Mouse (Mus musculus): ENCODE measurements around the gene Gm44596. TPM values are rescaled to one million over a fixed set of nuclear protein-coding genes. Genes with fewer than 3 reads are reported as not detected.
A peak's percentile ranks its signal among the peaks of the same experiment; 100 is the strongest.

Gene Gm44596
- polyA plus RNA-seq, 1 experiment from 2014 or later: not detected

GRCm38 (mm10) chr6:128421036-128421435 is 45.7 kb downstream of the Gm44596 start:
- H3K4me3 ChIP-seq: no peak overlapping the region
- ATAC-seq (ENCODE audit: low FRiP score, low read depth): no peak
- no peak overlapping the region for H3K27ac ChIP-seq
- no peak overlapping the region for H3K9ac ChIP-seq
- no peak overlapping the region for H3K4me2 ChIP-seq (replicated peaks)
- H3K4me1 ChIP-seq: 0 out of 2 replicates have a peak, but pooled peaks cover 3% of the 10 kb centered on the region
- WGBS: 85% methylated on average over 2 of the region's 2 CpGs
- peaks cover 15% of the 10 kb centered on the region for H3K36me3 ChIP-seq
- no peaks in the 10 kb centered on the region for H3K9me3 ChIP-seq
- no peaks in the 10 kb centered on the region for H3K27me3 ChIP-seq

GRCm38 (mm10) chr6:128421480-128421879 is 46.2 kb downstream of the Gm44596 start:
- Histone ChIP-seq H3K4me2 (replicated peaks) (no peak overlapping the region), H3K36me3 (peaks cover 14% of the 10 kb centered on the region; the same call in 1 of the 2 replicates), H3K9me3 (no peaks in the 10 kb centered on the region), H3K4me3 (no peak overlapping the region), H3K9ac (no peak overlapping the region), H3K4me1 (0 out of 2 replicates have a peak, but pooled peaks cover 3% of the 10 kb centered on the region), H3K27me3 (no peaks in the 10 kb centered on the region), H3K27ac (no peak overlapping the region)
- WGBS: 85% methylated on average over 3 of the region's 3 CpGs
- no peak for ATAC-seq (ENCODE audit: low FRiP score, low read depth)

- 46% methylated on average over 16 of the region's 16 CpGs for WGBS
- ATAC-seq (ENCODE audit: low FRiP score, low read depth): no peak
- peak overlapping the region; percentile 73 for H3K4me2 ChIP-seq (replicated peaks)
- H3K9ac ChIP-seq: peak overlapping the region; percentile 74
- H3K36me3 ChIP-seq: peaks cover 18% of the 10 kb centered on the region
- no peaks in the 10 kb centered on the region for H3K27me3 ChIP-seq
- peak overlapping the region; percentile 66 for H3K4me3 ChIP-seq
- no peaks in the 10 kb centered on the region for H3K9me3 ChIP-seq
- 0 out of 2 replicates have a peak, but pooled peaks cover 3% of the 10 kb centered on the region for H3K4me1 ChIP-seq
- peak overlapping the region; percentile 94 for H3K27ac ChIP-seq
Observed at GRCm38 (mm10) chr6:128423496-128424268, 48.4 kb downstream of the Gm44596 start.

GRCm38 (mm10) chr6:128424269-128425019 is 49.1 kb downstream of the Gm44596 start, which contains the start of gene Itfg2:
TSS of gene Itfg2 (minus strand) at chr6:128424931.
- peak within 1 kb of the TSS; percentile 66 for H3K4me3 ChIP-seq
- H3K36me3 ChIP-seq: peaks cover 24% of the 10 kb centered on the region
- H3K27ac ChIP-seq: peak within 1 kb of the TSS; percentile 94
- H3K9ac ChIP-seq: peak within 1 kb of the TSS; percentile 74
- H3K27me3 ChIP-seq: no peaks in the 10 kb centered on the region
- WGBS: under 1% methylated on average over 42 of the region's 42 CpGs
- peak within 1 kb of the TSS; percentile 73 for H3K4me2 ChIP-seq (replicated peaks)
- ATAC-seq (ENCODE audit: low FRiP score, low read depth): peak; percentile 94
- H3K9me3 ChIP-seq: no peaks in the 10 kb centered on the region
- 0 out of 2 replicates have a peak, but pooled peaks cover 3% of the 10 kb centered on the region for H3K4me1 ChIP-seq

- Histone ChIP-seq H3K27ac (peak overlapping the region; percentile 69), H3K4me1 (0 out of 2 replicates have a peak, but pooled peaks cover 3% of the 10 kb centered on the region), H3K4me3 (peak overlapping the region; percentile 66), H3K36me3 (peaks cover 28% of the 10 kb centered on the region), H3K9me3 (no peaks in the 10 kb centered on the region), H3K27me3 (no peaks in the 10 kb centered on the region), H3K4me2 (replicated peaks) (peak overlapping the region; percentile 73), H3K9ac (peak overlapping the region; percentile 74)
- no peak for ATAC-seq (ENCODE audit: low FRiP score, low read depth)
- WGBS: 16% methylated on average over 9 of the region's 9 CpGs
Observed at GRCm38 (mm10) chr6:128425046-128425445, 49.7 kb downstream of the Gm44596 start.

GRCm38 (mm10) chr6:128427571-128427970 is 52.3 kb downstream of the Gm44596 start:
- H3K36me3 ChIP-seq: peaks cover 47% of the 10 kb centered on the region
- 95% methylated on average over 5 of the region's 5 CpGs for WGBS

GRCm38 (mm10) chr6:128429300-128429699 is 54.0 kb downstream of the Gm44596 start:
- no peak for ATAC-seq (ENCODE audit: low FRiP score, low read depth)
- 93% methylated on average over 2 of the region's 2 CpGs for WGBS
- H3K36me3 ChIP-seq: peaks cover 65% of the 10 kb centered on the region

More at GRCm38 (mm10) chr6:128427571-128427970, 52.3 kb downstream of the Gm44596 start:
- 0 out of 2 replicates have a peak, but pooled peaks cover 3% of the 10 kb centered on the region for H3K4me1 ChIP-seq
- H3K27me3 ChIP-seq: no peaks in the 10 kb centered on the region
- H3K9ac ChIP-seq: no peak overlapping the region
- ATAC-seq (ENCODE audit: low FRiP score, low read depth): no peak
- no peaks in the 10 kb centered on the region for H3K9me3 ChIP-seq
- no peak overlapping the region for H3K27ac ChIP-seq
- no peak overlapping the region for H3K4me3 ChIP-seq
- no peak overlapping the region for H3K4me2 ChIP-seq (replicated peaks)

GRCm38 (mm10) chr6:128429826-128430225 is 54.5 kb downstream of the Gm44596 start:
- Histone ChIP-seq H3K4me1 (no peaks in the 10 kb centered on the region), H3K9me3 (no peaks in the 10 kb centered on the region), H3K27ac (no peak overlapping the region), H3K4me2 (replicated peaks) (no peak overlapping the region), H3K27me3 (no peaks in the 10 kb centered on the region), H3K4me3 (no peak overlapping the region), H3K9ac (no peak overlapping the region), H3K36me3 (peaks cover 70% of the 10 kb centered on the region)
- 86% methylated on average over 6 of the region's 6 CpGs for WGBS
- no peak for ATAC-seq (ENCODE audit: low FRiP score, low read depth)

More at GRCm38 (mm10) chr6:128429300-128429699, 54.0 kb downstream of the Gm44596 start:
- Histone ChIP-seq H3K9ac (no peak overlapping the region), H3K27me3 (no peaks in the 10 kb centered on the region), H3K4me1 (no peaks in the 10 kb centered on the region), H3K9me3 (no peaks in the 10 kb centered on the region), H3K4me3 (no peak overlapping the region), H3K4me2 (replicated peaks) (no peak overlapping the region), H3K27ac (no peak overlapping the region)

GRCm38 (mm10) chr6:128432356-128432915 is 57.1 kb downstream of the Gm44596 start:
- no peak overlapping the region for H3K27ac ChIP-seq
- ATAC-seq (ENCODE audit: low FRiP score, low read depth): no peak
- H3K9me3 ChIP-seq: no peaks in the 10 kb centered on the region
- H3K4me2 ChIP-seq (replicated peaks): no peak overlapping the region
- no peak overlapping the region for H3K4me3 ChIP-seq
- peaks cover 12% of the 10 kb centered on the region for H3K4me1 ChIP-seq
- H3K27me3 ChIP-seq: no peaks in the 10 kb centered on the region
- 94% methylated on average over 13 of the region's 13 CpGs for WGBS
- H3K9ac ChIP-seq: no peak overlapping the region
- peaks cover 88% of the 10 kb centered on the region for H3K36me3 ChIP-seq

- 94% methylated on average over 13 of the region's 13 CpGs for WGBS
- peaks cover 81% of the 10 kb centered on the region for H3K36me3 ChIP-seq
Observed at GRCm38 (mm10) chr6:128433566-128433965, 58.3 kb downstream of the Gm44596 start.

GRCm38 (mm10) chr6:128435474-128435873 is 60.2 kb downstream of the Gm44596 start:
- H3K27ac ChIP-seq: no peak overlapping the region
- no peak for ATAC-seq (ENCODE audit: low FRiP score, low read depth)
- H3K36me3 ChIP-seq: peaks cover 62% of the 10 kb centered on the region
- H3K4me1 ChIP-seq: peaks cover 21% of the 10 kb centered on the region
- no peaks in the 10 kb centered on the region for H3K27me3 ChIP-seq
- WGBS: 86% methylated on average over 5 of the region's 5 CpGs
- H3K4me2 ChIP-seq (replicated peaks): no peak overlapping the region
- H3K4me3 ChIP-seq: no peak overlapping the region
- no peaks in the 10 kb centered on the region for H3K9me3 ChIP-seq
- H3K9ac ChIP-seq: no peak overlapping the region

More at GRCm38 (mm10) chr6:128433566-128433965, 58.3 kb downstream of the Gm44596 start:
- peaks cover 12% of the 10 kb centered on the region for H3K4me1 ChIP-seq
- no peaks in the 10 kb centered on the region for H3K27me3 ChIP-seq
- no peak overlapping the region for H3K27ac ChIP-seq
- no peak overlapping the region for H3K9ac ChIP-seq
- H3K4me2 ChIP-seq (replicated peaks): no peak overlapping the region
- H3K9me3 ChIP-seq: no peaks in the 10 kb centered on the region
- no peak overlapping the region for H3K4me3 ChIP-seq
- no peak for ATAC-seq (ENCODE audit: low FRiP score, low read depth)
